Mouse (Mus musculus) skeletal muscle tissue, adult 2 months (tissue): ENCODE results near the gene Smim6.

Source experiments
- DNase-seq: peaks from one replicate; pipeline ENCODE4 v3.0.0-alpha.2; 2012; ENCODE audit warnings: low read depth, low spot score

Smim6 gene

GRCm38 (mm10) chr11:115911632-115912376, at the start of gene Smim6:
Smim6 (plus strand) TSS chr11:115912017.
- no peak for DNase-seq

GRCm38 (mm10) chr11:115863895-115864294, 47.9 kb upstream of the Smim6 start:
- no peak for DNase-seq

DNA sequence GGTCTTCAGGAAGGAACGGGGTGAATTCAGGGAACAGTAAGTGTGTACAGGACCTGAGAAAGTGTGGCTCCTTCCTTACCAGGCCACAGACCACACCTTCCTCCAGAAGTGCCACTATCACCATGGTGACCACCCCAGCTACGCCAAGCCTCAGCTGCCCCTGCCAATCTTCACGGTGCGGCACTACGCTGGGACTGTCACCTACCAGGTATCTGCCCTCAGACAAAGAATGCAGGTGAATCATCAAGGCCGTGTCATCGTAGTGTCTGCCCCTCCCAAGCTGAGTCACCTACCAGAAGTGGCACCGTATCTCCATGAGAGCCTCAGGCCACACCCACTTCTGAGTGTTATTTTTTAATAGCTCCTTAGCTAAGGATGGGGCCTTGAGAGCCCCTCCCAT, 42.4 kb upstream of the Smim6 start:
- no peak for DNase-seq

- DNase-seq = no peak
Observed at GRCm38 (mm10) chr11:115872437-115872836, 39.4 kb upstream of the Smim6 start.

DNA sequence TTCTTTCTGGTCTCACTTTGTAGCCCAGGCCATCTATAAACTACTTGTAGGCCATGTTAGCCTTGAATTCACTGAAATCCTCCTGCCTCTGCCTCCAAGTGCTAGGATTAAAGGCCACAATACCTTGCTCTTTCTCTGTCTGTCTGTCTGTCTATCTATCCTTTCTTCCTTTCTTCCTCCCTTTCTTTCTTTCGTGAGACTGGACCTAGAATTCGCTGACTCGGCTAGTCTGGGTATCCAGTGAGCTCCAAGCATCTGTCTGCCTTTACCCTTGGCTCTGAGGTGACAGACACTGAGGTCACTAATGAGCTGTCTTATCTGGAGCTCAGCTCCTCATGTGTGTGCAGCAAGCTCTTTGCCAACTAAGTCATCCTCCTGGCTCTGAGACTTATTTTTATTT, 35.9 kb upstream of the Smim6 start:
- DNase-seq = no peak

DNA sequence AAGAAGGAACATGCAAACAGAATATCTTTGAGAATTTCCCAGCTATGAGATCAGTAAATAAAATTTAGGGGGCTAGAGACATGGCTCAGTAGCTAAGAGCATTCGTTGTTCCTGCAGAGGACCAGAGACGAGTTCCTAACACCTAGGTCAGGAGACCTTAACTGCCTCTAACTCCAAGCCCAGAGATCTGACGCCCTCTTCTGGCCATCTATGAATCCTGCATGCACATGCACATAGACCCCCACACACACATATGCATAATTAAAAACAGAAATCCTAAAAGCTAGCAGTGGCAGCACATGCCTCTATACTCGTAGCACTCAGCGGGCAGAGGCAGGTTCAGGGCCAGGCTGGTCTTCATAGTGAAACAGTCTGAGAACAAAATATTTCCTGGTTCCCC, 35.4 kb upstream of the Smim6 start:
- DNase-seq = no peak

GRCm38 (mm10) chr11:115877174-115877755, 34.6 kb upstream of the Smim6 start:
- DNase-seq = no peak

GRCm38 (mm10) chr11:115878071-115878470, 33.7 kb upstream of the Smim6 start:
- no peak for DNase-seq

- DNase-seq = no peak
Observed at GRCm38 (mm10) chr11:115881002-115881401, 30.8 kb upstream of the Smim6 start.

- DNase-seq = no peak
Observed at GRCm38 (mm10) chr11:115883251-115883650, 28.6 kb upstream of the Smim6 start.

- DNase-seq = no peak
Observed at GRCm38 (mm10) chr11:115884361-115884760, 27.5 kb upstream of the Smim6 start.

DNA sequence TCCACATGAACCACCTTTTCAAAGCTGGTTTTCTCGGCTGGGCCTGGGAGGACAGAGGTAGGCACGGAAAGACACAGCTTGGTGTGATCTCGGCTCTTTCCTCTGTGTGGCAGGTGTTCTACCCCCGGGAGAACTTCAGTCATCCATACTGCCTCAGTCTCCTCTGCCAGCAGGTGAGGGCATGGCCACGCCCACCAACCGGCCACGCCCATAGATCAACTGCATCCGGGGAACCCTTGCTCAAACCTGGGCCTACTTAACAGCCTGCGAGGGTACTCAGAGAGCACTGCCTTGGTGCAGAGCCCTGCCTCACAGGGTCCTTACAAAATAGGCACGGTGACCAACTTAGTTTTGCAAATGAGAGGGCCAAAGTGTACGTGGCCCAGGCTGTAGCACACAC, 26.5 kb upstream of the Smim6 start:
- no peak for DNase-seq

GRCm38 (mm10) chr11:115886446-115886845, 25.4 kb upstream of the Smim6 start:
- no peak for DNase-seq

- DNase-seq = no peak
Observed at GRCm38 (mm10) chr11:115888020-115888419, 23.8 kb upstream of the Smim6 start.

- DNase-seq = no peak
Observed at GRCm38 (mm10) chr11:115889159-115889558, 22.7 kb upstream of the Smim6 start.

- DNase-seq = no peak
Observed at GRCm38 (mm10) chr11:115892213-115892612, 19.6 kb upstream of the Smim6 start.

DNA sequence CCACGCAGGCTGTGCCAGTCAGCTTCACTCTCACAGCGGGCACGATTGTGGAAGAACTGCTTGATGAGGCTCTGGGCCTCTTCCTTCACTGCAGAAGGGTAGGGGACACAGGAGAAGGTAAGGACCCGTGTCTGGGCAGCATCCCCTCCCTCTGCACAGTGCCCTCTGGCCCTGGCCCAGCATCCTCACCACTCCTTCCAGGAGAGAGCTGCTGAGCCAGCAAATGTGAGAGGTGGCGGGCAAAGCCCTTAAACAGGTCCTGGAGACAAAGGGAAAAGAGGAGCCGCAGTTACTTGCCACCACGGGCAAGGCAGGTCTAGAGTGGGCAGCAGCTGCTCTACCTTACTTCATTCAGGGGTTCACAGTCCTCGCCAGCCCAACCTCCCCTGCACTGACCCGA, 18.7 kb upstream of the Smim6 start:
- DNase-seq = no peak

GRCm38 (mm10) chr11:115894755-115895520, 16.9 kb upstream of the Smim6 start:
- DNase-seq = no peak

- no peak for DNase-seq
Observed at GRCm38 (mm10) chr11:115898446-115898845, 13.4 kb upstream of the Smim6 start.

GRCm38 (mm10) chr11:115898886-115899285, 12.9 kb upstream of the Smim6 start:
- DNase-seq = no peak

GRCm38 (mm10) chr11:115899486-115900266, 12.1 kb upstream of the Smim6 start, which contains the start of gene Smim5:
Smim5 (plus strand) TSS chr11:115899966.
- peak; percentile 88 for DNase-seq
